Mouse (Mus musculus) large intestine, adult 2 months (tissue): Measurements from ENCODE around the gene Cntnap5c. TPM values are rescaled to one million over a fixed set of nuclear protein-coding genes. Genes with fewer than 3 reads are reported as not detected.

Experiments used
- DNase-seq: peaks from one replicate; pipeline ENCODE4 v3.0.0-alpha.2; 2012; ENCODE audit warnings: low read depth, low spot score
- WGBS: fragments of 180-500 bp; shearing (Covaris S2); methylation state at CpG from one replicate; pipeline ENCODE4 v1.1.7; 2018; 5-methylcytosine and 5-hydroxymethylcytosine counted together
- polyA plus RNA-seq: library from polyadenylated mRNA; depleted of rRNA; stranded (reverse); fragments of >200 nt; gene quantifications from 2 replicates; pipeline ENCODE4 v1.2.3, GENCODE M21; 2012

Gene Cntnap5c
- polyA plus RNA-seq, 1 experiment, result not detected

GRCm38 (mm10) chr17:57999080-57999479 lies 229.7 kb downstream of the Cntnap5c start:
- whole genome bisulfite sequencing, result 64% methylated on average over 2 of the region's 2 CpGs
- no peak for DNase-seq

GRCm38 (mm10) chr17:58002845-58003244 lies 233.5 kb downstream of the Cntnap5c start:
- DNase-seq, result no peak
- WGBS, result 91% methylated on average over 5 of the region's 5 CpGs

GRCm38 (mm10) chr17:58003322-58003721 lies 234.0 kb downstream of the Cntnap5c start:
- DNase-seq, result no peak
- 83% methylated on average over 1 of the region's 1 CpGs for WGBS

GRCm38 (mm10) chr17:58004491-58004890 lies 235.1 kb downstream of the Cntnap5c start:
- DNase-seq, result no peak
- 51% methylated on average over 2 of the region's 2 CpGs for WGBS

GRCm38 (mm10) chr17:58041178-58041577 lies 271.8 kb downstream of the Cntnap5c start:
- DNase-seq, result no peak
- 61% methylated on average over 2 of the region's 2 CpGs for WGBS

- no peak for DNase-seq
These were observed 275.8 kb downstream of the Cntnap5c start for GRCm38 (mm10) chr17:58045149-58045548.

- no peak for DNase-seq
- 73% methylated on average over 7 of the region's 7 CpGs for WGBS
These were observed 300.5 kb downstream of the Cntnap5c start for GRCm38 (mm10) chr17:58069912-58070311.

- 75% methylated on average over 1 of the region's 1 CpGs for whole genome bisulfite sequencing
- DNase-seq, result no peak
These were observed 313.3 kb downstream of the Cntnap5c start for GRCm38 (mm10) chr17:58082676-58083075.

GRCm38 (mm10) chr17:58104505-58104904 lies 335.1 kb downstream of the Cntnap5c start:
- 80% methylated on average over 2 of the region's 2 CpGs for WGBS
- DNase-seq, result no peak

- WGBS, result 77% methylated on average over 3 of the region's 3 CpGs
- no peak for DNase-seq
These were observed 338.5 kb downstream of the Cntnap5c start for GRCm38 (mm10) chr17:58107901-58108300.

- WGBS, result 42% methylated on average over 1 of the region's 1 CpGs
- no peak for DNase-seq
These were observed 339.0 kb downstream of the Cntnap5c start for GRCm38 (mm10) chr17:58108335-58108734.

- no peak for DNase-seq
- WGBS, result 74% methylated on average over 1 of the region's 1 CpGs
These were observed 417.8 kb downstream of the Cntnap5c start for GRCm38 (mm10) chr17:58187171-58187570.

GRCm38 (mm10) chr17:58201148-58201547 lies 431.8 kb downstream of the Cntnap5c start:
- WGBS, result 67% methylated on average over 2 of the region's 2 CpGs
- DNase-seq, result no peak

GRCm38 (mm10) chr17:58268058-58268457 lies 498.7 kb downstream of the Cntnap5c start:
- 75% methylated on average over 2 of the region's 2 CpGs for WGBS

GRCm38 (mm10) chr17:58351310-58351709 lies 581.9 kb downstream of the Cntnap5c start:
- WGBS, result 82% methylated on average over 6 of the region's 6 CpGs
- DNase-seq, result no peak

More at GRCm38 (mm10) chr17:58268058-58268457, 498.7 kb downstream of the Cntnap5c start:
- DNase-seq, result no peak

- DNase-seq, result no peak
- 65% methylated on average over 2 of the region's 2 CpGs for WGBS
These were observed 586.9 kb downstream of the Cntnap5c start for GRCm38 (mm10) chr17:58356224-58356623.

- 58% methylated on average over 4 of the region's 4 CpGs for WGBS
- no peak for DNase-seq
These were observed 594.4 kb downstream of the Cntnap5c start for GRCm38 (mm10) chr17:58363582-58364267.

- no peak for DNase-seq
These were observed 600.7 kb downstream of the Cntnap5c start for GRCm38 (mm10) chr17:58370089-58370488.

- DNase-seq, result no peak
These were observed 638.4 kb downstream of the Cntnap5c start for GRCm38 (mm10) chr17:58407769-58408168.

- WGBS, result 69% methylated on average over 1 of the region's 1 CpGs
- no peak for DNase-seq
These were observed 639.4 kb downstream of the Cntnap5c start for GRCm38 (mm10) chr17:58408756-58409155.

GRCm38 (mm10) chr17:58437443-58437842 lies 668.1 kb downstream of the Cntnap5c start:
- DNase-seq, result no peak
